Mouse (Mus musculus) kidney, postnatal 0 days (tissue): ENCODE measurements at regions not wholly inside any gene's neighbourhood (a gene's known extent, or its start where the extent isn't known, plus 50 kb on each side); places are given as distances from the start of the nearest gene placed in this dataset.
A peak's percentile ranks its signal among the peaks of the same experiment; 100 is the strongest.

Source experiments
- ATAC-seq: fragments of 200-750 bp; cut with Nextera tagmentation; replicated peaks from 2 replicates; pipeline ENCODE4 v1.8.0; 2017; ENCODE audit warnings: low read depth, moderate number of reproducible peaks, moderate TSS enrichment, moderate library complexity; ENCODE audit not compliant: low FRiP score
- DNase-seq: peaks from one replicate; pipeline ENCODE4 v3.0.0-alpha.2; 2016; ENCODE audit warnings: low spot score
- H3K27ac ChIP-seq: fragments of 300-500 bp; sonication (generic); 2 replicates; pipeline ENCODE4 v1.5.1; 2014; ENCODE audit warnings: mild to moderate bottlenecking
- H3K27me3 ChIP-seq: fragments of 300-500 bp; sonication (generic); 2 replicates; pipeline ENCODE4 v1.6.1; 2014; ENCODE audit warnings: low read length, mixed read lengths; ENCODE audit not compliant: insufficient read depth
- H3K36me3 ChIP-seq: fragments of 300-500 bp; sonication (generic); 2 replicates; pipeline ENCODE4 v1.6.1; 2014; ENCODE audit warnings: low read length, mixed read lengths; ENCODE audit not compliant: insufficient read depth
- H3K4me1 ChIP-seq: fragments of 300-500 bp; sonication (generic); replicated peaks from 2 replicates; pipeline ENCODE4 v1.6.1; 2014; ENCODE audit warnings: antibody characterized with exemption, low read length, mixed read lengths; ENCODE audit not compliant: insufficient read depth
- H3K4me2 ChIP-seq: fragments of 300-500 bp; sonication (generic); 2 replicates; pipeline ENCODE4 v1.6.1; 2014; ENCODE audit warnings: mild to moderate bottlenecking, low read length, moderate library complexity, mixed read lengths
- H3K4me3 ChIP-seq: fragments of 300-500 bp; sonication (generic); replicated peaks from 2 replicates; pipeline ENCODE4 v1.5.1; 2014; ENCODE audit warnings: low read depth, low read length
- H3K9ac ChIP-seq: fragments of 300-500 bp; sonication (generic); 2 replicates; pipeline ENCODE4 v1.6.1; 2014; ENCODE audit warnings: low read depth, low read length
- H3K9me3 ChIP-seq: fragments of 300-500 bp; sonication (generic); replicated peaks from 2 replicates; pipeline ENCODE4 v1.6.1; 2016; ENCODE audit warnings: low read length, inconsistent platforms, mixed read lengths
- CTCF ChIP-seq: IDR thresholded peaks from 2 replicates; pipeline ENCODE4 v1.5.1; 2016; ENCODE audit warnings: antibody characterized with exemption, low read depth, mild to moderate bottlenecking, moderate library complexity
- WGBS: fragments of 180-500 bp; shearing (Covaris S2); extraction: QIAGEN DNeasy Blood & Tissue Kit; methylation state at CpG from one replicate; pipeline ENCODE4 v1.1.7; 2014; 5-methylcytosine and 5-hydroxymethylcytosine counted together

- Histone ChIP-seq H3K9me3 (no peaks in the 10 kb centered on the region), H3K4me2 (no peak overlapping the region), H3K27me3 (no peaks in the 10 kb centered on the region), H3K4me1 (no peaks in the 10 kb centered on the region), H3K27ac (no peak overlapping the region), H3K36me3 (no peaks in the 10 kb centered on the region), H3K4me3 (no peak overlapping the region), H3K9ac (no peak overlapping the region)
- 72% methylated on average over 5 of the region's 5 CpGs for WGBS
- TF ChIP-seq CTCF = no peak
- no peak for ATAC-seq
- DNase-seq = no peak
These were observed 1541.9 kb upstream of the Flrt2 start for GRCm38 (mm10) chr12:94150143-94150542.

- H3K4me2 ChIP-seq = peak overlapping the region; percentile 24
- ATAC-seq (peak; percentile 49; the same call in 1 of the 2 replicates), DNase-seq (peak; percentile 87)
- no peak overlapping the region for H3K4me3 ChIP-seq
- peak overlapping the region; percentile 36; the same call in 1 of the 2 replicates for H3K27ac ChIP-seq
- H3K9ac ChIP-seq = no peak overlapping the region
- H3K9me3 ChIP-seq = no peaks in the 10 kb centered on the region
- no peaks in the 10 kb centered on the region for H3K36me3 ChIP-seq
- no peaks in the 10 kb centered on the region for H3K27me3 ChIP-seq
- H3K4me1 ChIP-seq = no peaks in the 10 kb centered on the region
- no peak for TF ChIP-seq CTCF
- 37% methylated on average over 12 of the region's 12 CpGs for WGBS
These were observed 1536.7 kb upstream of the Flrt2 start for GRCm38 (mm10) chr12:94155110-94155858.

GRCm38 (mm10) chr12:94182358-94182757 lies 1509.7 kb upstream of the Flrt2 start:
- Histone ChIP-seq H3K4me2 (no peak overlapping the region), H3K36me3 (no peaks in the 10 kb centered on the region), H3K4me1 (no peaks in the 10 kb centered on the region), H3K9ac (no peak overlapping the region), H3K4me3 (no peak overlapping the region), H3K27ac (no peak overlapping the region), H3K27me3 (no peaks in the 10 kb centered on the region), H3K9me3 (no peaks in the 10 kb centered on the region)
- ATAC-seq (no peak), DNase-seq (no peak)
- no peak for TF ChIP-seq CTCF
- 47% methylated on average over 1 of the region's 1 CpGs for WGBS

GRCm38 (mm10) chr12:94190620-94191081 lies 1501.4 kb upstream of the Flrt2 start:
- ATAC-seq (peak; percentile 66), DNase-seq (peak; percentile 67)
- no peak overlapping the region for H3K4me3 ChIP-seq
- no peak overlapping the region for H3K27ac ChIP-seq
- H3K36me3 ChIP-seq = no peaks in the 10 kb centered on the region
- TF ChIP-seq CTCF = peak; percentile 54
- 65% methylated on average over 4 of the region's 4 CpGs for WGBS
- H3K4me1 ChIP-seq = no peaks in the 10 kb centered on the region
- H3K9me3 ChIP-seq = no peaks in the 10 kb centered on the region
- no peak overlapping the region for H3K4me2 ChIP-seq
- H3K9ac ChIP-seq = no peak overlapping the region
- no peaks in the 10 kb centered on the region for H3K27me3 ChIP-seq

- no peak overlapping the region for H3K4me2 ChIP-seq
- H3K4me1 ChIP-seq = no peaks in the 10 kb centered on the region
- H3K27ac ChIP-seq = no peak overlapping the region
- no peaks in the 10 kb centered on the region for H3K9me3 ChIP-seq
- H3K27me3 ChIP-seq = no peaks in the 10 kb centered on the region
- 85% methylated on average over 4 of the region's 4 CpGs for WGBS
- no peak overlapping the region for H3K9ac ChIP-seq
- H3K4me3 ChIP-seq = no peak overlapping the region
- ATAC-seq = no peak
- no peak for DNase-seq
- TF ChIP-seq CTCF = no peak
- H3K36me3 ChIP-seq = no peaks in the 10 kb centered on the region
These were observed 1474.1 kb upstream of the Flrt2 start for GRCm38 (mm10) chr12:94217906-94218305.

GRCm38 (mm10) chr12:94229894-94230293 lies 1462.1 kb upstream of the Flrt2 start:
- no peak overlapping the region for H3K27ac ChIP-seq
- no peaks in the 10 kb centered on the region for H3K36me3 ChIP-seq
- H3K4me3 ChIP-seq = no peak overlapping the region
- DNase-seq (no peak), ATAC-seq (no peak)
- 90% methylated on average over 4 of the region's 4 CpGs for WGBS
- no peak overlapping the region for H3K9ac ChIP-seq
- no peaks in the 10 kb centered on the region for H3K9me3 ChIP-seq
- no peak for TF ChIP-seq CTCF
- H3K4me1 ChIP-seq = no peaks in the 10 kb centered on the region
- no peak overlapping the region for H3K4me2 ChIP-seq
- no peaks in the 10 kb centered on the region for H3K27me3 ChIP-seq
